Mouse (Mus musculus): ENCODE results near the gene Dpp6. TPM values are rescaled to one million over a fixed set of nuclear protein-coding genes. Genes with fewer than 3 reads are reported as not detected.

Dpp6 gene
- polyA plus RNA-seq, 1 experiment from 2014 or later = 3.1 TPM

DNA sequence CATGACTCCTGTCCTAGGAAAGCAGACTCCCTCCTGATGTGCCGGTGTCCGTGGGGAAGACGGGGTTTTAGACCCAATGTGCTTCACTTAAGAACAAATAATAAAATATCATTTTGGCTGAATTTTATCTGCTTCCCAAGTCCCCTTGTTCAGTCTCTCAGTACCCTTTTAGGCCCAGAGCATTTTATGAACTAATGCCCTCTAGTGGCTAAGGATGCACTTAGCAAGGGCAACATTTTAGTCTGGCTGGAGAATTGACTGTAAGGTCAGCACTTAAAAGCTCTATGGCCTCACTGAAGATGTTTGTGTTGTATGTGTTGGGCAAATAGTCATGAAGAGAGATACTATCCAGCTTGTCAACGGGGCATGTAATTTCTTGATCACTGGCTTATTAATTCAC is 599.6 kb downstream of the Dpp6 start:
- 70% methylated on average over 4 of the region's 4 CpGs for WGBS
- H3K27ac ChIP-seq (ENCODE audit: low read length) = no peak overlapping the region
- no peak overlapping the region for H3K4me3 ChIP-seq (ENCODE audit: low read depth, low read length)
- ATAC-seq (ENCODE audit: insufficient number of reproducible peaks, insufficient read depth, low FRiP score, low read depth) = no peak
- H3K36me3 ChIP-seq (ENCODE audit: control insufficient read depth, insufficient read depth, low read length) = no peaks in the 10 kb centered on the region
- no peak overlapping the region for H3K9ac ChIP-seq (replicated peaks; ENCODE audit: low read depth, low read length)
- H3K4me2 ChIP-seq (replicated peaks; ENCODE audit: low read depth, low read length) = no peak overlapping the region
- H3K9me3 ChIP-seq (ENCODE audit: control insufficient read depth, low read depth, low read length) = no peaks in the 10 kb centered on the region
- H3K27me3 ChIP-seq (ENCODE audit: control insufficient read depth, insufficient read depth, low read length) = no peaks in the 10 kb centered on the region
- no peaks in the 10 kb centered on the region for H3K4me1 ChIP-seq (ENCODE audit: control insufficient read depth, insufficient read depth, low read length)

DNA sequence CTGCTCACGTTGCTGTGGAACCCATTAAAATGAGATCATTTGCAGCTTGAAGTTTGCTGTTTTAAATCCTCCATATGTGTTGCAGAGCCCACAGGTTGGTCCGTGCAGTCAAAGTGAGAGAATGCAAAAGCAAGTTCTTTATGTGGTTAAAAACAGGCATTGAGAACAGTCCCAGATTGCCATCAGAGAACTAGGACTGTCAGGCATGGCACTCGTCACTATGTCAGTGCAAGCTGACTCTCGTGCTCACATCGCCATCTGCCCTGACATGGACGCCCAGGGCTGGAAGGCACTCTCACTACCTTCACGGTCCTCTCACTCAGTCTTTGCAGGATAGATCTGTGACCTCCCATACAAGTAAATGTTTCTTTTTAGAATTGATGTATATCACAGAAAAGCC is 600.4 kb downstream of the Dpp6 start:
- Histone ChIP-seq H3K9me3 (ENCODE audit: control insufficient read depth, low read depth, low read length) (no peaks in the 10 kb centered on the region), H3K9ac (replicated peaks; ENCODE audit: low read depth, low read length) (no peak overlapping the region)
- WGBS = 62% methylated on average over 7 of the region's 7 CpGs

DNA sequence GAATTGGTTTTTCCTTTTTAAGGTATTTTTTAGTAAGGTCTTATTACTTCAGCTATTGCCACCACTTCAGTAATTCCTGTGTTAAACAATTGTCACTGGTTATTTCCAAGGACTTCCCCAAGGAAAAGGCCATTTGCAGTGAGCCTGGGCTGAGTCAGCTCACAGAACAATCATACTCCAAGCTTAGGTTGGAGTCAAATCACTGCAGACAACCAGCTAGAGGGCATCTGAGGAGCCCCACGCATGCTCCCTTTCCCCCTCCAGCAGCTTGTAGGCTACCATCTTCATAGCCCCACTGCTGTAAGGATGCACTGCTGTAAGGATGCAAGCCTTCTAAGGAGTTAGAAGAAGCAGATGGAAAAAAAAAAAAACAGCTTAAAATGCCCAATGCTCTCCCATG is 601.9 kb downstream of the Dpp6 start:
- Histone ChIP-seq H3K27ac (ENCODE audit: low read length) (no peak overlapping the region), H3K27me3 (ENCODE audit: control insufficient read depth, insufficient read depth, low read length) (no peaks in the 10 kb centered on the region), H3K9me3 (ENCODE audit: control insufficient read depth, low read depth, low read length) (no peaks in the 10 kb centered on the region), H3K4me1 (ENCODE audit: control insufficient read depth, insufficient read depth, low read length) (no peaks in the 10 kb centered on the region), H3K4me2 (replicated peaks; ENCODE audit: low read depth, low read length) (no peak overlapping the region), H3K36me3 (ENCODE audit: control insufficient read depth, insufficient read depth, low read length) (no peaks in the 10 kb centered on the region), H3K9ac (replicated peaks; ENCODE audit: low read depth, low read length) (no peak overlapping the region), H3K4me3 (ENCODE audit: low read depth, low read length) (no peak overlapping the region)
- WGBS = 45% methylated on average over 1 of the region's 1 CpGs
- ATAC-seq (ENCODE audit: insufficient number of reproducible peaks, insufficient read depth, low FRiP score, low read depth) = no peak

More for the DNA sequence above, 600.4 kb downstream of the Dpp6 start:
- no peak overlapping the region for H3K4me2 ChIP-seq (replicated peaks; ENCODE audit: low read depth, low read length)
- no peak for ATAC-seq (ENCODE audit: insufficient number of reproducible peaks, insufficient read depth, low FRiP score, low read depth)
- no peaks in the 10 kb centered on the region for H3K36me3 ChIP-seq (ENCODE audit: control insufficient read depth, insufficient read depth, low read length)
- no peak overlapping the region for H3K27ac ChIP-seq (ENCODE audit: low read length)
- no peaks in the 10 kb centered on the region for H3K4me1 ChIP-seq (ENCODE audit: control insufficient read depth, insufficient read depth, low read length)
- H3K27me3 ChIP-seq (ENCODE audit: control insufficient read depth, insufficient read depth, low read length) = no peaks in the 10 kb centered on the region
- H3K4me3 ChIP-seq (ENCODE audit: low read depth, low read length) = no peak overlapping the region

DNA sequence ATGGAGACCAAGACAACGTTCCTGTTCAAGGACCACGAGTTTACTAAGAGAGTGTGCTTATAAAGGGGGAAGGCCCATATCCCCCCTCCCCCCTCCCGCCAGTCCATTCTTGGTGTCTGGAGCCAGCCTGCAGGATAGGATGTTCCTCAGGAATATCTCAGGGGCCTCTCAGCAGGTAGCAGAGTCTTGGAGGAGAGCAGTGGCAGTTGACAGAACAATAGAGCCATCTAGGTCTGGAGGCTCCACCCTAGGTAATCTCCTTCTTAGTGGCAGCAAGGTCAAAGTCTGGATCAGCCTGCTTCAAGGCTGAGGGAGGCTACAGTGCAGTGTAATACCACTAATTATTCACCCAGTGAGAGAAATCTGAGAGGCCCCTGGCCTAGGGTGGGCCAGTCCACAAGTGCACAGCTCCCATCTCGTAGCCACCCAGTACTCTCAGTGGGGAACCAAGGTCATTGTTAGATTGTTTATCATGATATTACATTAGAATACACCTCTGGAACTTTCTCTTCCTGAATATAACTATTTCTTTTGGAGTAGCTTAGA is 604.2 kb downstream of the Dpp6 start:
- 59% methylated on average over 4 of the region's 4 CpGs for WGBS
- H3K4me1 ChIP-seq (ENCODE audit: control insufficient read depth, insufficient read depth, low read length) = no peaks in the 10 kb centered on the region
- no peaks in the 10 kb centered on the region for H3K27me3 ChIP-seq (ENCODE audit: control insufficient read depth, insufficient read depth, low read length)
- H3K9me3 ChIP-seq (ENCODE audit: control insufficient read depth, low read depth, low read length) = no peaks in the 10 kb centered on the region
- H3K36me3 ChIP-seq (ENCODE audit: control insufficient read depth, insufficient read depth, low read length) = no peaks in the 10 kb centered on the region
- no peak overlapping the region for H3K4me3 ChIP-seq (ENCODE audit: low read depth, low read length)
- no peak overlapping the region for H3K9ac ChIP-seq (replicated peaks; ENCODE audit: low read depth, low read length)
- no peak overlapping the region for H3K4me2 ChIP-seq (replicated peaks; ENCODE audit: low read depth, low read length)
- no peak overlapping the region for H3K27ac ChIP-seq (ENCODE audit: low read length)
- ATAC-seq (ENCODE audit: insufficient number of reproducible peaks, insufficient read depth, low FRiP score, low read depth) = no peak

DNA sequence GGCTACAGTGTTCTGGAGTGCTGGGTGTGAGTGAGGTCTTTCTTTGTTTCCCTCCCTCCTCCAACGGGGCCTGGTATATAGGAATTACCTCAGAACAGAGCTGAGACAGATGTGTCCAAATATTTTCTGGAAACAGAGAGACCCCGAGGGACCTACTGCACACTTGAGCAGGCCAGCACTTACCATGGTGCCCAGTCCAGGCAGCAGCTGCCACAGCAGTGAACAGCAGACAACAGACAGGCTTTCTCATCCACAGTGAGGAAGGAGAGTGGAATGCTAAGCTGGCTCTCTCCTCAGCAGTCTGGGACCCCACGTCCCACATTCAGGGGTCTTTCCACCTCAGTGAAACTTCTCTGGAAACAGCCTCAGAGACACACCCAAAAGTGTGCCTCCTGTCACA is 606.8 kb downstream of the Dpp6 start:
- Histone ChIP-seq H3K27ac (ENCODE audit: low read length) (no peak overlapping the region), H3K4me2 (replicated peaks; ENCODE audit: low read depth, low read length) (no peak overlapping the region), H3K4me1 (ENCODE audit: control insufficient read depth, insufficient read depth, low read length) (no peaks in the 10 kb centered on the region), H3K36me3 (ENCODE audit: control insufficient read depth, insufficient read depth, low read length) (no peaks in the 10 kb centered on the region), H3K9ac (replicated peaks; ENCODE audit: low read depth, low read length) (no peak overlapping the region), H3K9me3 (ENCODE audit: control insufficient read depth, low read depth, low read length) (no peaks in the 10 kb centered on the region), H3K4me3 (ENCODE audit: low read depth, low read length) (no peak overlapping the region), H3K27me3 (ENCODE audit: control insufficient read depth, insufficient read depth, low read length) (no peaks in the 10 kb centered on the region)
- ATAC-seq (ENCODE audit: insufficient number of reproducible peaks, insufficient read depth, low FRiP score, low read depth) = no peak
- 65% methylated on average over 3 of the region's 3 CpGs for WGBS

DNA sequence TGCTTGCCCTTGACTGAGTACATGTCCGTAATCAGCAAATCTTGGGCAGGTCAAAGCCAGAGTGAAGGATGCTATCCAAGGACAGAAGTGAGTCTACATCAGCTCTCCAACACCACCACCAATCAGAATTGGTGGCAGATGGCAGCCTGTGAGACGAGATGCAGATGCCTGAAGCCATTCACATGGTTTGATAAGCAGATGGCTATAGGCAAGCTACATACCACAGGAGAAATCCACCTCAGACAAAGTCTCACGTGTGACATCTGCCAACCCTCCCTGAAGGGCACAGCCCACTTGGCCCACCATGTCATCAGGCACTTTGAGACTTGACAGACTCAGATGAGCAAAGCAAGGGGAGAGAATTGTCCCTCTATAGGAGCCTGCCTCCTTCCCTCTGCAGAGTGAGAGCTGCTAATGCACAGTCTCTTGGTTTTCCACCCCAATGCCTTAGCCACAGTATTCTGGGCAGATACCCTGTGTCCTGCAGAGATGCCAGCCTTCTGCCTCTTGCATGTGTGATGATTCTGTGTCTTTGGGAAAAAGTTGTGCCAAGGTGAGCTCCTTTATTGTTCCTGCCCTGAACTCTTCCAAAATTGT is 607.6 kb downstream of the Dpp6 start:
- ATAC-seq (ENCODE audit: insufficient number of reproducible peaks, insufficient read depth, low FRiP score, low read depth) = no peak
- no peaks in the 10 kb centered on the region for H3K27me3 ChIP-seq (ENCODE audit: control insufficient read depth, insufficient read depth, low read length)
- H3K9ac ChIP-seq (replicated peaks; ENCODE audit: low read depth, low read length) = no peak overlapping the region
- H3K4me3 ChIP-seq (ENCODE audit: low read depth, low read length) = no peak overlapping the region
- H3K4me2 ChIP-seq (replicated peaks; ENCODE audit: low read depth, low read length) = no peak overlapping the region
- no peaks in the 10 kb centered on the region for H3K36me3 ChIP-seq (ENCODE audit: control insufficient read depth, insufficient read depth, low read length)
- 61% methylated on average over 3 of the region's 3 CpGs for WGBS
- no peaks in the 10 kb centered on the region for H3K4me1 ChIP-seq (ENCODE audit: control insufficient read depth, insufficient read depth, low read length)
- no peak overlapping the region for H3K27ac ChIP-seq (ENCODE audit: low read length)
- no peaks in the 10 kb centered on the region for H3K9me3 ChIP-seq (ENCODE audit: control insufficient read depth, low read depth, low read length)

DNA sequence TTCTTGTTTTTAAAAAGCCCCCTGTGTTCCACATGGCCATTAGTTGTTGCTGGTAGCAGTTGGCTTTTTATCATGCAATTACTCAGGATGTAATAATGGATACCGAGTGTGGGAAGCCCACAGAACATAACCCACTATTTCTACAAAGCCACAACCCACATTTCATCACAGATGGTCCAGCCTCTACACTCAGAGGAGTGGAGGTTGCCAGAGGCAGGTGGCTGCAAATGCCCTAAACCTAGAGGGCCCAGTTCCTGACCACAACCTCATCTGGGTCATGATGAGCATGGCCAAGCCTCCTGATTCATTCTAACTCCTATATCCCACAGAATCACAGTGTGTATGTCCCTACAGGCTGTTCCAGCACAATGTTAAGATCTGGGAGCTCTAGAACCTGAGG is 609.2 kb downstream of the Dpp6 start:
- Histone ChIP-seq H3K4me2 (replicated peaks; ENCODE audit: low read depth, low read length) (no peak overlapping the region), H3K4me1 (ENCODE audit: control insufficient read depth, insufficient read depth, low read length) (no peaks in the 10 kb centered on the region), H3K27me3 (ENCODE audit: control insufficient read depth, insufficient read depth, low read length) (no peaks in the 10 kb centered on the region), H3K9me3 (ENCODE audit: control insufficient read depth, low read depth, low read length) (no peaks in the 10 kb centered on the region), H3K36me3 (ENCODE audit: control insufficient read depth, insufficient read depth, low read length) (no peaks in the 10 kb centered on the region), H3K9ac (replicated peaks; ENCODE audit: low read depth, low read length) (no peak overlapping the region), H3K27ac (ENCODE audit: low read length) (no peak overlapping the region), H3K4me3 (ENCODE audit: low read depth, low read length) (no peak overlapping the region)
- no peak for ATAC-seq (ENCODE audit: insufficient number of reproducible peaks, insufficient read depth, low FRiP score, low read depth)
- WGBS = 78% methylated on average over 1 of the region's 1 CpGs

DNA sequence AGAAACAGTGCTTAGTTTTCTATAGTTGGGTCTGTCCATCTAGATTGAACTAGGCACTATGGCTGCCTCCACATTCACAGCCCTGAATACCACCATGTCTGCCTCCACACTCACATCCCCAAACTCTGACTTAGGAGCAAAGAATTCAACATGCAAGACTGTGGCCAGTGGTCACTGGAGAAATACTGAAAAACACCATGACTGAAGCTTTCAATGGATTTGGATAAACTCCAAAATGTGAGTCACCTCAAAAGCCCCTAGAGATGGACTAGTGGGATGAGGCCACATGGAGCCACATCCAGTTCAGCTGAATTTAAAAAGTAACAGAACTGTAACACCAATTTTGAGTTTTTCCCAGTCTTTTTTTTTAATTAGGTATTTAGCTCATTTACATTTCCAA is 616.6 kb downstream of the Dpp6 start:
- Histone ChIP-seq H3K9me3 (ENCODE audit: control insufficient read depth, low read depth, low read length) (no peaks in the 10 kb centered on the region), H3K4me1 (ENCODE audit: control insufficient read depth, insufficient read depth, low read length) (no peaks in the 10 kb centered on the region), H3K4me2 (replicated peaks; ENCODE audit: low read depth, low read length) (no peak overlapping the region), H3K27ac (ENCODE audit: low read length) (no peak overlapping the region), H3K4me3 (ENCODE audit: low read depth, low read length) (no peak overlapping the region), H3K9ac (replicated peaks; ENCODE audit: low read depth, low read length) (no peak overlapping the region), H3K27me3 (ENCODE audit: control insufficient read depth, insufficient read depth, low read length) (no peaks in the 10 kb centered on the region), H3K36me3 (ENCODE audit: control insufficient read depth, insufficient read depth, low read length) (no peaks in the 10 kb centered on the region)
- ATAC-seq (ENCODE audit: insufficient number of reproducible peaks, insufficient read depth, low FRiP score, low read depth) = no peak

DNA sequence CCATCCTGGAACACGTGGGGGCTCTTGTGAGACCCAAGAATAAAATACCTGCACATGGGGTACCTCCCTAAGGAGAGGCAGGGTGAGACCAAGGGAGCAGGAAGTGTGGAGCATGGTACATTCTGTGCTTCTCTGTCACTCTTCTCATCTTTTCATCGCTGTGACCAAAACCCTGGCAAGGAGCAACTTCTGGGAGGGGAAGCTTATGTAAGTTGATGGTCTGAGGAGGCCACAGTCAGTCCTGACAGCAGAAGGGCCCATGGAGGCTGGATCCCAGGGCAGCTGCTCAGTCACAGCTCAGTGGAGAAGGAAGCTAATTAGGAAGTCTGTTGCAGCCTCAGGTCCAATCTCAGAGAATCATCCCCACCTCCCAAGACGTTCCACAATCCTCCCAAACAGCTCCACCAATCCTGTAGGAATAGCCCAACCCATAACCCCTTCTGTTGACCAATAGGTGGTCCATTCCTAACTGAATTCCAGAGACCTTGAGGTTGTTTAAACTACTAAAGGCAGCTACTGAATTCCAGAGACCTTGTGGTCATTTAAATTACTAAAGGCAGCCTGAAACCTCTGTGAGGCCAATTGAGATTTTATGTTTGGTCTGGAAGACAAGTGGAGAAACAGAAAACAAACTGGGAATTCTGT is 636.3 kb downstream of the Dpp6 start:
- no peak for ATAC-seq (ENCODE audit: insufficient number of reproducible peaks, insufficient read depth, low FRiP score, low read depth)
- H3K9ac ChIP-seq (replicated peaks; ENCODE audit: low read depth, low read length) = no peak overlapping the region
- H3K9me3 ChIP-seq (ENCODE audit: control insufficient read depth, low read depth, low read length) = no peaks in the 10 kb centered on the region
- 41% methylated on average over 3 of the region's 3 CpGs for WGBS
- no peak overlapping the region for H3K27ac ChIP-seq (ENCODE audit: low read length)
- no peak overlapping the region for H3K4me2 ChIP-seq (replicated peaks; ENCODE audit: low read depth, low read length)
- no peaks in the 10 kb centered on the region for H3K4me1 ChIP-seq (ENCODE audit: control insufficient read depth, insufficient read depth, low read length)
- H3K4me3 ChIP-seq (ENCODE audit: low read depth, low read length) = no peak overlapping the region
- no peaks in the 10 kb centered on the region for H3K36me3 ChIP-seq (ENCODE audit: control insufficient read depth, insufficient read depth, low read length)
- no peaks in the 10 kb centered on the region for H3K27me3 ChIP-seq (ENCODE audit: control insufficient read depth, insufficient read depth, low read length)

Data from stomach, embryonic 14.5 days (tissue).